Mouse (Mus musculus) midbrain, embryonic 13.5 days (tissue): ENCODE data around the gene Gng2. TPM values are rescaled to one million over a fixed set of nuclear protein-coding genes. Genes with fewer than 3 reads are reported as not detected.

Experiments
- ATAC-seq: fragments of 200-750 bp; cut with Nextera tagmentation; 2 replicates; pipeline ENCODE4 v1.8.0; 2017; ENCODE audit warnings: mild to moderate bottlenecking, moderate TSS enrichment, moderate library complexity
- H3K27ac ChIP-seq: fragments of 300-500 bp; sonication (generic); 2 replicates; pipeline ENCODE4 v1.5.1; 2015; ENCODE audit warnings: inconsistent platforms, mild to moderate bottlenecking, moderate library complexity
- H3K27me3 ChIP-seq: fragments of 300-500 bp; sonication (generic); 2 replicates; pipeline ENCODE4 v1.6.1; 2015; ENCODE audit warnings: mild to moderate bottlenecking, inconsistent platforms
- H3K36me3 ChIP-seq: fragments of 300-500 bp; sonication (generic); 2 replicates; pipeline ENCODE4 v1.6.1; 2015; ENCODE audit warnings: mild to moderate bottlenecking, inconsistent platforms
- H3K4me1 ChIP-seq: fragments of 300-500 bp; sonication (generic); replicated peaks from 2 replicates; pipeline ENCODE4 v1.6.1; 2015; ENCODE audit warnings: inconsistent platforms
- H3K4me2 ChIP-seq: fragments of 300-500 bp; sonication (generic); replicated peaks from 2 replicates; pipeline ENCODE4 v1.6.1; 2015; ENCODE audit warnings: moderate library complexity, mild to moderate bottlenecking, inconsistent platforms
- H3K4me3 ChIP-seq: fragments of 300-500 bp; sonication (generic); replicated peaks from 2 replicates; pipeline ENCODE4 v1.5.1; 2015; ENCODE audit warnings: mild to moderate bottlenecking, inconsistent platforms
- H3K9ac ChIP-seq: fragments of 300-500 bp; sonication (generic); replicated peaks from 2 replicates; pipeline ENCODE4 v1.6.1; 2015; ENCODE audit warnings: mild to moderate bottlenecking, inconsistent platforms
- H3K9me3 ChIP-seq: fragments of 300-500 bp; sonication (generic); 2 replicates; pipeline ENCODE4 v1.6.1; 2016; ENCODE audit warnings: mild to moderate bottlenecking, inconsistent platforms
- WGBS: fragments of 180-500 bp; shearing (Covaris S2); methylation state at CpG from one replicate; pipeline ENCODE4 v1.1.7; 2015; 5-methylcytosine and 5-hydroxymethylcytosine counted together
- polyA plus RNA-seq: library from polyadenylated mRNA; unstranded; fragments of >200 nt; fragmentation: Nextera tagmentation; extraction: Ambion mirVana; gene quantifications from 2 replicates; pipeline ENCODE4 v1.2.1, GENCODE M21; 2015

Gng2 gene
- polyA plus RNA-seq, 1 experiment from 2014 or later = 367 TPM

DNA sequence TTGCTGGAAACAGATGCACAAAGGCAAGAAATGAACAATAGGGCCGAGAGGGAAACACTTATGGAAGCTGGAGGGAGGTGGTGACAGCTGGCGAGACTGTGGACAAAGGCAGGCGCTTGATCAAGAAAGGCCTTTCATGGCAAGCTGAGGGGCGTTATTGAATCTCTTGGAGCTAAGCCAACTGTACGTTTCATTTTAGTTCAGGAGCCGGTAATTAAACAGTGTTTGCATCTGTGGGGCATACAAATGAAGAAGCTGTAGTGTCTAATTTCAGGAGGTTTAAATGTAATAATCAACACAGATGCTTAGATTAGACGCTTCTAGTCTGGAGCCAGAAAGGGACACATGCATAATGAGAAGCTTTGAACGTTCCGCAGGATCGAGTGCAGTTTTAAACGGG, 151.9 kb downstream of the Gng2 start:
- peaks cover 35% of the 10 kb centered on the region for H3K4me1 ChIP-seq
- peak; percentile 59 for ATAC-seq
- no peak overlapping the region for H3K4me3 ChIP-seq
- H3K4me2 ChIP-seq = peak overlapping the region; percentile 63
- H3K27ac ChIP-seq = peak overlapping the region; percentile 88
- WGBS = 17% methylated on average over 11 of the region's 11 CpGs
- H3K27me3 ChIP-seq = peaks cover 4% of the 10 kb centered on the region; the same call in 1 of the 2 replicates
- 0 out of 2 replicates have a peak overlapping the region, but pooled peaks have one; percentile 1 for H3K9ac ChIP-seq
- H3K36me3 ChIP-seq = peaks cover 12% of the 10 kb centered on the region
- no peaks in the 10 kb centered on the region for H3K9me3 ChIP-seq

GRCm38 (mm10) chr14:19823321-19824142, 153.9 kb downstream of the Gng2 start, which contains the start of gene Rtraf:
Gene Rtraf, minus strand, starts transcription at chr14:19823824.
- peak within 1 kb of the TSS; percentile 97 for H3K4me3 ChIP-seq
- peak within 1 kb of the TSS; percentile 88 for H3K4me2 ChIP-seq
- peak within 1 kb of the TSS; percentile 96 for H3K9ac ChIP-seq
- peaks cover 38% of the 10 kb centered on the region for H3K4me1 ChIP-seq
- no peaks in the 10 kb centered on the region for H3K9me3 ChIP-seq
- ATAC-seq = peak; percentile 98
- WGBS = under 1% methylated on average over 80 of the region's 80 CpGs
- peak within 1 kb of the TSS; percentile 88 for H3K27ac ChIP-seq
- peaks cover 18% of the 10 kb centered on the region for H3K36me3 ChIP-seq
- H3K27me3 ChIP-seq = peaks cover 4% of the 10 kb centered on the region; the same call in 1 of the 2 replicates

Other genes with a start within 250 kb of the Gng2 start
- gene Nid2, start 226.4 kb downstream of the Gng2 start, polyA plus RNA-seq = 35.1 and 40.7 TPM in 2 replicates
- gene Rtraf, start 153.8 kb downstream of the Gng2 start, polyA plus RNA-seq = 210 and 215 TPM in 2 replicates
- gene Saysd1, start 160.9 kb upstream of the Gng2 start, polyA plus RNA-seq = 14.8 and 15.1 TPM in 2 replicates
- gene Kcnk5, start 204.2 kb upstream of the Gng2 start, polyA plus RNA-seq = 2.0 and 2.7 TPM in 2 replicates